Mouse (Mus musculus) limb, embryonic 14.5 days (tissue): ENCODE measurements at regions not wholly inside any gene's neighbourhood (a gene's known extent, or its start where the extent isn't known, plus 50 kb on each side); places are given as distances from the start of the nearest gene placed in this dataset.

Experiments used
- ATAC-seq: fragments of 200-750 bp; cut with Nextera tagmentation; 2 replicates; pipeline ENCODE4 v1.8.0; 2017; ENCODE audit warnings: low read depth, moderate number of reproducible peaks, moderate TSS enrichment; ENCODE audit not compliant: low FRiP score
- DNase-seq: peaks from one replicate; pipeline ENCODE4 v3.0.0-alpha.2; 2015; ENCODE audit warnings: low spot score
- H3K27ac ChIP-seq: fragments of 300-500 bp; sonication (generic); replicated peaks from 2 replicates; pipeline ENCODE4 v1.5.1; 2014; ENCODE audit warnings: low read depth, mild to moderate bottlenecking, low read length, moderate library complexity, mixed read lengths
- H3K27me3 ChIP-seq: fragments of 300-500 bp; sonication (generic); 2 replicates; pipeline ENCODE4 v1.6.1; 2014; ENCODE audit warnings: low read length, mixed read lengths; ENCODE audit not compliant: control insufficient read depth, insufficient read depth
- H3K36me3 ChIP-seq: fragments of 300-500 bp; sonication (generic); 2 replicates; pipeline ENCODE4 v1.6.1; 2014; ENCODE audit warnings: mild to moderate bottlenecking, low read length, moderate library complexity, mixed read lengths; ENCODE audit not compliant: control insufficient read depth, insufficient read depth
- H3K4me1 ChIP-seq: fragments of 300-500 bp; sonication (generic); 2 replicates; pipeline ENCODE4 v1.6.1; 2014; ENCODE audit warnings: antibody characterized with exemption, low read length, mixed read lengths; ENCODE audit not compliant: control insufficient read depth, insufficient read depth
- H3K4me2 ChIP-seq: fragments of 300-500 bp; sonication (generic); replicated peaks from 2 replicates; pipeline ENCODE4 v1.6.1; 2014; ENCODE audit warnings: low read depth, mild to moderate bottlenecking, low read length, moderate library complexity; ENCODE audit not compliant: severe bottlenecking
- H3K4me3 ChIP-seq: fragments of 300-500 bp; sonication (generic); replicated peaks from 2 replicates; pipeline ENCODE4 v1.5.1; 2014; ENCODE audit warnings: low read length
- H3K9ac ChIP-seq: fragments of 300-500 bp; sonication (generic); 2 replicates; pipeline ENCODE4 v1.6.1; 2014; ENCODE audit warnings: mild to moderate bottlenecking, low read depth, low read length, moderate library complexity; ENCODE audit not compliant: severe bottlenecking
- H3K9me3 ChIP-seq: fragments of 300-500 bp; sonication (generic); 2 replicates; pipeline ENCODE4 v1.6.1; 2016; ENCODE audit warnings: low read length; ENCODE audit not compliant: control insufficient read depth
- POLR2A ChIP-seq: fragments of 200-500 bp; IDR thresholded peaks from 2 replicates; pipeline ENCODE4 v1.8.0; 2012; ENCODE audit warnings: inconsistent platforms, mild to moderate bottlenecking, moderate library complexity, borderline replicate concordance; ENCODE audit not compliant: insufficient read depth, insufficient read length; ENCODE audit errors: extremely low read depth
- WGBS: fragments of 180-500 bp; shearing (Covaris S2); extraction: QIAGEN DNeasy Blood & Tissue Kit; methylation state at CpG from one replicate; pipeline ENCODE4 v1.1.7; 2014; 5-methylcytosine and 5-hydroxymethylcytosine counted together

- Histone ChIP-seq H3K36me3 (no peaks in the 10 kb centered on the region), H3K4me2 (no peak overlapping the region), H3K27me3 (no peaks in the 10 kb centered on the region), H3K4me1 (no peaks in the 10 kb centered on the region), H3K9me3 (no peaks in the 10 kb centered on the region), H3K27ac (no peak overlapping the region), H3K4me3 (no peak overlapping the region), H3K9ac (no peak overlapping the region)
- no peak for TF ChIP-seq POLR2A
- ATAC-seq, result no peak
- DNase-seq, result no peak
- WGBS, result 89% methylated on average over 6 of the region's 6 CpGs
Observed at GRCm38 (mm10) chr3:70224846-70225245, 217.4 kb downstream of the Otol1 start.

- DNase-seq (no peak), ATAC-seq (no peak)
- Histone ChIP-seq H3K9ac (no peak overlapping the region), H3K27ac (no peak overlapping the region), H3K36me3 (no peaks in the 10 kb centered on the region), H3K9me3 (no peaks in the 10 kb centered on the region), H3K4me1 (no peaks in the 10 kb centered on the region), H3K27me3 (no peaks in the 10 kb centered on the region), H3K4me2 (no peak overlapping the region), H3K4me3 (no peak overlapping the region)
- no peak for TF ChIP-seq POLR2A
- WGBS, result 75% methylated on average over 4 of the region's 4 CpGs
Observed at GRCm38 (mm10) chr3:70227165-70227564, 219.8 kb downstream of the Otol1 start.

GRCm38 (mm10) chr3:70248655-70249054, 241.2 kb downstream of the Otol1 start:
- Histone ChIP-seq H3K27me3 (no peaks in the 10 kb centered on the region), H3K4me2 (no peak overlapping the region), H3K27ac (no peak overlapping the region), H3K9me3 (no peaks in the 10 kb centered on the region), H3K36me3 (no peaks in the 10 kb centered on the region), H3K4me1 (no peaks in the 10 kb centered on the region), H3K9ac (no peak overlapping the region), H3K4me3 (no peak overlapping the region)
- no peak for ATAC-seq
- TF ChIP-seq POLR2A, result no peak
- 39% methylated on average over 3 of the region's 3 CpGs for WGBS
- DNase-seq, result no peak

GRCm38 (mm10) chr3:70249922-70250321, 242.5 kb downstream of the Otol1 start:
- H3K9ac ChIP-seq, result no peak overlapping the region
- no peak for TF ChIP-seq POLR2A
- H3K4me1 ChIP-seq, result no peaks in the 10 kb centered on the region
- no peak for ATAC-seq
- 65% methylated on average over 4 of the region's 4 CpGs for WGBS
- no peak for DNase-seq
- H3K36me3 ChIP-seq, result no peaks in the 10 kb centered on the region
- H3K4me3 ChIP-seq, result no peak overlapping the region
- H3K4me2 ChIP-seq, result no peak overlapping the region
- no peak overlapping the region for H3K27ac ChIP-seq
- no peaks in the 10 kb centered on the region for H3K27me3 ChIP-seq
- H3K9me3 ChIP-seq, result no peaks in the 10 kb centered on the region

- Histone ChIP-seq H3K4me1 (no peaks in the 10 kb centered on the region), H3K27ac (no peak overlapping the region), H3K36me3 (no peaks in the 10 kb centered on the region), H3K4me2 (no peak overlapping the region), H3K9me3 (no peaks in the 10 kb centered on the region), H3K27me3 (no peaks in the 10 kb centered on the region), H3K4me3 (no peak overlapping the region), H3K9ac (no peak overlapping the region)
- no peak for TF ChIP-seq POLR2A
- 42% methylated on average over 7 of the region's 7 CpGs for WGBS
- no peak for ATAC-seq
- no peak for DNase-seq
Observed at GRCm38 (mm10) chr3:70250733-70251132, 243.3 kb downstream of the Otol1 start.

- Histone ChIP-seq H3K9me3 (no peaks in the 10 kb centered on the region), H3K27me3 (no peaks in the 10 kb centered on the region), H3K4me2 (no peak overlapping the region), H3K9ac (no peak overlapping the region), H3K27ac (no peak overlapping the region), H3K4me3 (no peak overlapping the region), H3K4me1 (no peaks in the 10 kb centered on the region), H3K36me3 (no peaks in the 10 kb centered on the region)
- DNase-seq (no peak), ATAC-seq (no peak)
- WGBS, result 56% methylated on average over 3 of the region's 3 CpGs
- no peak for TF ChIP-seq POLR2A
Observed at GRCm38 (mm10) chr3:70263318-70263717, 255.9 kb downstream of the Otol1 start.
